Mouse (Mus musculus): ENCODE results near the gene Bpifb3. TPM values are rescaled to one million over a fixed set of nuclear protein-coding genes. Genes with fewer than 3 reads are reported as not detected.

Bpifb3 gene
- not detected in 2 replicates for total RNA-seq (2023)

DNA sequence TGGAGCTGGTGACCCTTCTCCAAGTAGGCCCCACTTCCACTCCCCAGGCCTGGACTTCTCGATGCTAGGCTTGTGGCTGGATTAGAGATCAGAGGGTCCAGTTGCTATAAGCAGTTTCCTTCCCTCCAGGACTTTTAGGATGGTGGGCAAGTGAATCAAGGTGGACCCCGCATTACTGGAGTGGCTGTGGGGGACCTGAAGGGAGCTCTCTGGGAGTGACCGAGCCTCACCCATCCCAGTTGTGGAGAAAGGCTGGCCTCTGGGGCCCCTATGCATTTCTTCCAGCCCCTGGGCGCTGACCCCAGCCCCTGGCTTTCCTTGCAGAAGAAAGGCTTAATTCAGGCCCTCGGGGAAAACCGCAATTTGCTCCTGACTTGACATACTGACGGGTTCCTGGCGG, at the start of gene Bpifb3:
Gene Bpifb3, plus strand, starts transcription at position 301 of the 400 bp plus-strand sequence.

DNA sequence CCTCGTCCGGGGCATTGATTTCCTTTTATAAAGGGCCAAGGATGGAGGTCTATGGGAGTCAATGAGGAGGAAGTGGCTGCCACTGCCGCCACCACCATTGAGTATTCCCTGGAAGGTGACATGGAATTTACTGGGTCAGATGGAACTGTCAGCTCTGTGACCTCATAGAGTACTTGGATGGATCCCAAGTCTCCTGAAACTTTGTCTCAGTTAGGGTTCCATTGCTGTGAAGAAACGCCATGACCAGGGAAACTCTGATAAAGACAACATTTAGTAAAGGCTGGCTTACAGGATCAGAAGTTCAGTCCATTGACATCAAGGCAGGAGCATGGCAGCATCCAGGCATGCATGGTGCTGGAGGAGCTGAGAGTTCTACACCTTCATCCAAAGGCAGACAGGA, 47.0 kb upstream of the Bpifb3 start, which contains the start of gene Sun5:
Gene Sun5, minus strand, starts transcription at position 101 of the 400 bp plus-strand sequence.

DNA sequence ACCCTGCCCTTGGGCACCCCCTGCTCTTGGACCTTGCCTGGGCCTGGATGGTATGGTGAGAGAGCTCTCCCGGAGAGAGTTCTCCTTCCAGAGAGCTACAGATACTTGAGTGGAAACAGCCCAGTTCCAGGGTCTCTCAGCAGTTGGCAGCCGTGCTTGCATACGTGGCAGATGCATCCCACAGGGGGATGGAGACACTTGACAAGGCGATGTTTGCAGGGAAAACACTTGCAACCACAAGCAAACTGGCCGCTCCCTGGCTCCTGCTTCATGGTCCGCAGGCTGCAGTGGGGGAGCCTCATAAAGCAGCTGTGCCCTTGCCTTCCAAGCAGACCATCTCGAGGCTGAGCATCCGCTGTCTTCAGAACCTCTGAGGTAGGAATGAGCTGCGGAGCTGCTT, 43.3 kb upstream of the Bpifb3 start, which contains the start of gene Bpifb2:
Gene Bpifb2, plus strand, starts transcription at position 301 of the 400 bp plus-strand sequence.

DNA sequence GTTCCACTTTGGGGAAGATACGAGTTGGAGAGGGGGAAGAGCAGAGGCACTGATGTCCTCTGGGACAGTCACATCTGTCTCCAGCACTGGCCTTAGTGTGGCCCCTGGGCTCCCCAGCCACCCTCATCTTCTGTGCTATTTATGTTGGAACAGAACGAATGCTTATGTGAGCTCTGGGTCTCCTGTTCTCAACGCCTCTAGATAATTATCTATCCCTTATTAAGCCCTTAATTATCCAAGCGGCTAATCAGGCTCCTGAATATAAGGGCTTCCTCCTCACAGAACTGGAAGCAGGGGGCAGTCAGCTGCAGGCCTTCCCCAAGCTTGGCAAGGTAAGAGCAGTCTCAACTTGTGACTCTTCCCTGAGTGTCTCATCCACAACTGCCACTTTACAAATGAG, 17.9 kb upstream of the Bpifb3 start, which contains the start of gene Bpifb6:
Gene Bpifb6, plus strand, starts transcription at position 301 of the 400 bp plus-strand sequence.

GRCm38 (mm10) chr2:153937843-153938242, 19.8 kb downstream of the Bpifb3 start, which contains the start of gene Bpifb4:
Bpifb4 (plus strand) TSS chr2:153938212.

GRCm38 (mm10) chr2:153974582-153974981, 56.6 kb downstream of the Bpifb3 start, which contains the start of gene Bpifa6:
Bpifa6 (plus strand) TSS chr2:153974945.

Other genes starting within 250 kb of the Bpifb3 start
- not detected in 2 replicates for gene Dnmt3c, start 221.6 kb upstream of the Bpifb3 start, total RNA-seq (2023)
- 157 and 166 TPM in 2 replicates for gene Mapre1, start 177.0 kb upstream of the Bpifb3 start, total RNA-seq (2023)
- gene Efcab8, start 138.3 kb upstream of the Bpifb3 start, total RNA-seq (2023) = 0.51 and 0.57 TPM in 2 replicates
- not detected in 2 replicates for gene Sun5, start 47.1 kb upstream of the Bpifb3 start, total RNA-seq (2023)
- not detected in 2 replicates for gene Bpifb2, start 43.2 kb upstream of the Bpifb3 start, total RNA-seq (2023)
- not detected in 2 replicates for gene Bpifb6, start 17.8 kb upstream of the Bpifb3 start, total RNA-seq (2023)
- not detected in 2 replicates for gene Bpifb4, start 20.0 kb downstream of the Bpifb3 start, total RNA-seq (2023)
- gene Bpifa6, start 56.7 kb downstream of the Bpifb3 start, total RNA-seq (2023) = not detected in 2 replicates
- not detected in 2 replicates for gene Bpifa2, start 90.0 kb downstream of the Bpifb3 start, total RNA-seq (2023)
- gene Bpifa3, start 212.1 kb downstream of the Bpifb3 start, total RNA-seq (2023) = not detected in 2 replicates
- gene Bpifa1, start 224.7 kb downstream of the Bpifb3 start, total RNA-seq (2023) = not detected in 2 replicates
- not detected in 2 replicates for gene Bpifa5, start 244.4 kb downstream of the Bpifb3 start, total RNA-seq (2023)